Mouse (Mus musculus): ENCODE results near the gene B4galnt3. TPM values are rescaled to one million over a fixed set of nuclear protein-coding genes. Genes with fewer than 3 reads are reported as not detected.
A peak's percentile ranks its signal among the peaks of the same experiment; 100 is the strongest.

Gene B4galnt3
- polyA plus RNA-seq, 1 experiment from 2014 or later, result 0.74 TPM

DNA sequence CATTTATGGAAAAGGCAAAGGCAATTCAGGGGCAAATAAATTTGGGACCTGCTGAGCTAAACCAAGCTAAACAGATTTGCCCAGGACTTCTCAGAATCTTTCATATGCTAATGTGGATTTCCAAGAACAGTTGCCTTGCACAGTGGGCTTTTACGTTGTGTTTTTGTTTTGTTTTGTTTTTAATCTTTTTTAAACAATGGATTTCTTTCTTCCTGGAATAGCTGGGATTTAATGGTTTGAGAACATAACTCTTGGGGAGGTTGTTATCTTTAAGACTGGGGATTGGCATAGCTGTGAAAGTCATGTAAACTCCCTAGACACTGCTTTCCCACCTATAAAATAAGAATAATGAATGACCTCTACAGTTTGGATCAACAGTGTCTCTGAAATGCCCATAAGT lies 63.9 kb downstream of the B4galnt3 start:
- DNase-seq (ENCODE audit: low spot score) (no peak), ATAC-seq (ENCODE audit: low FRiP score, low TSS enrichment) (no peak)
- no peak overlapping the region for H3K9ac ChIP-seq (ENCODE audit: low read length)
- no peak overlapping the region for H3K4me2 ChIP-seq (replicated peaks; ENCODE audit: low read depth)
- 48% methylated on average over 1 of the region's 1 CpGs for WGBS
- H3K4me1 ChIP-seq (replicated peaks; ENCODE audit: control insufficient read depth, insufficient read depth), result no peaks in the 10 kb centered on the region
- H3K9me3 ChIP-seq (ENCODE audit: control insufficient read depth, low read length), result no peaks in the 10 kb centered on the region
- H3K27ac ChIP-seq (replicated peaks), result no peak overlapping the region
- H3K36me3 ChIP-seq (ENCODE audit: control insufficient read depth, insufficient read depth, low read length), result no peaks in the 10 kb centered on the region
- no peak overlapping the region for H3K4me3 ChIP-seq (ENCODE audit: low read depth, low read length)
- no peaks in the 10 kb centered on the region for H3K27me3 ChIP-seq (ENCODE audit: control insufficient read depth, insufficient read depth, low read length)
- no peak for TF ChIP-seq EP300 (optimal IDR thresholded peaks at IDR 0.05)
- TF ChIP-seq CTCF (IDR thresholded peaks at IDR 0.05; ENCODE audit: low read depth), result no peak

- 83% methylated on average over 7 of the region's 7 CpGs for WGBS
- H3K9me3 ChIP-seq (ENCODE audit: control insufficient read depth, low read length), result no peaks in the 10 kb centered on the region
- H3K4me3 ChIP-seq (ENCODE audit: low read depth, low read length), result no peak overlapping the region
- TF ChIP-seq EP300 (optimal IDR thresholded peaks at IDR 0.05) (no peak), CTCF (IDR thresholded peaks at IDR 0.05; ENCODE audit: low read depth) (no peak)
- no peaks in the 10 kb centered on the region for H3K4me1 ChIP-seq (replicated peaks; ENCODE audit: control insufficient read depth, insufficient read depth)
- no peak overlapping the region for H3K9ac ChIP-seq (ENCODE audit: low read length)
- ATAC-seq (ENCODE audit: low FRiP score, low TSS enrichment) (no peak), DNase-seq (ENCODE audit: low spot score) (no peak)
- H3K36me3 ChIP-seq (ENCODE audit: control insufficient read depth, insufficient read depth, low read length), result no peaks in the 10 kb centered on the region
- H3K4me2 ChIP-seq (replicated peaks; ENCODE audit: low read depth), result no peak overlapping the region
- H3K27me3 ChIP-seq (ENCODE audit: control insufficient read depth, insufficient read depth, low read length), result no peaks in the 10 kb centered on the region
- no peak overlapping the region for H3K27ac ChIP-seq (replicated peaks)
Observed at GRCm38 (mm10) chr6:120229806-120230205, 64.6 kb downstream of the B4galnt3 start.

DNA sequence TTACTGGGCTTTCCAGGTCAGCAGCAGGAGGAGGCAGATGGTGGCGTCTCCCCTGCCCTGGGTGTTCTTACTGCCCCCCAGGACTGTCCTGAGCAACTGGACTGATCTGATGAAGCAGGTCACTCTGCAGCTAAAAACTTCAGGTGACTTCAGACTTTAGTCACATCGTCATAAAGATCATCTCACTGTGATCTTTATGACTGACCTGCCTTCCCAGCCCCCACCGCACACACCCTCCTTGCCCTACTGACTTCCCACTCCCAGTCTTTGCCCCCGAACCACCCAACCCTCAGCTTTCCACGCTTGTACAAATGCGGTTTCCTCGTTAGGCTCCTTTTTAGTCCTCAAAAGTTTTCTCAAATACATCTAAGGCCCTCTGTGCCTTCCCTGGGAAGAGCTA lies 67.3 kb downstream of the B4galnt3 start:
- TF ChIP-seq CTCF (IDR thresholded peaks at IDR 0.05; ENCODE audit: low read depth) (no peak), EP300 (optimal IDR thresholded peaks at IDR 0.05) (no peak)
- no peak overlapping the region for H3K4me2 ChIP-seq (replicated peaks; ENCODE audit: low read depth)
- no peak overlapping the region for H3K4me3 ChIP-seq (ENCODE audit: low read depth, low read length)
- 83% methylated on average over 7 of the region's 7 CpGs for WGBS
- no peaks in the 10 kb centered on the region for H3K9me3 ChIP-seq (ENCODE audit: control insufficient read depth, low read length)
- ATAC-seq (ENCODE audit: low FRiP score, low TSS enrichment) (no peak), DNase-seq (ENCODE audit: low spot score) (no peak)
- H3K27ac ChIP-seq (replicated peaks), result no peak overlapping the region
- no peaks in the 10 kb centered on the region for H3K4me1 ChIP-seq (replicated peaks; ENCODE audit: control insufficient read depth, insufficient read depth)
- no peaks in the 10 kb centered on the region for H3K27me3 ChIP-seq (ENCODE audit: control insufficient read depth, insufficient read depth, low read length)
- H3K9ac ChIP-seq (ENCODE audit: low read length), result no peak overlapping the region
- H3K36me3 ChIP-seq (ENCODE audit: control insufficient read depth, insufficient read depth, low read length), result no peaks in the 10 kb centered on the region

DNA sequence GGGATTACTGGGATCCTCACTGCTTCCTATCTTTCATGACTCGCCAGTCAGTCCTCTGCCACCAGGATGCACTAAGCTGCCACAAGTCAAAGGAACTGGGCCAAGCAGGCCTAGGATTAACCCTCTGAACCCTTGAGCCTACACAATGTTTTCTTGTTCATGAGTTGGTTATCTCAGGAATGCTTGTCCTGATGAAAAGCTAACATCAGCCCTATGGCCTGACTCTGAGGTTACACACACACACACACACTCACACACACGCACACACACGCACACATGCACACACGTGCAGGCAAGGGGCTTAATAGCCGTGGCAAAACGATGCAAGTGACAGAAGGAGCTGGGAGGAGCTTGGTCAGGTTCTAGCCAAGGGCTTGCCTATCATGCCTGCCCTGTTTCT lies 69.0 kb downstream of the B4galnt3 start:
- no peak overlapping the region for H3K4me3 ChIP-seq (ENCODE audit: low read depth, low read length)
- no peaks in the 10 kb centered on the region for H3K36me3 ChIP-seq (ENCODE audit: control insufficient read depth, insufficient read depth, low read length)
- peak; percentile 27 for DNase-seq (ENCODE audit: low spot score)
- no peaks in the 10 kb centered on the region for H3K4me1 ChIP-seq (replicated peaks; ENCODE audit: control insufficient read depth, insufficient read depth)
- H3K27ac ChIP-seq (replicated peaks), result no peak overlapping the region
- peak; percentile 53; the same call in 1 of the 2 replicates for ATAC-seq (ENCODE audit: low FRiP score, low TSS enrichment)
- no peak overlapping the region for H3K4me2 ChIP-seq (replicated peaks; ENCODE audit: low read depth)
- H3K9me3 ChIP-seq (ENCODE audit: control insufficient read depth, low read length), result no peaks in the 10 kb centered on the region
- no peak overlapping the region for H3K9ac ChIP-seq (ENCODE audit: low read length)
- no peaks in the 10 kb centered on the region for H3K27me3 ChIP-seq (ENCODE audit: control insufficient read depth, insufficient read depth, low read length)
- TF ChIP-seq CTCF (IDR thresholded peaks at IDR 0.05; ENCODE audit: low read depth) (peak; percentile 38), EP300 (optimal IDR thresholded peaks at IDR 0.05) (no peak)
- WGBS, result 51% methylated on average over 6 of the region's 6 CpGs

- peak; percentile 70 for DNase-seq (ENCODE audit: low spot score)
- H3K9ac ChIP-seq (ENCODE audit: low read length), result no peak overlapping the region
- no peak overlapping the region for H3K27ac ChIP-seq (replicated peaks)
- 32% methylated on average over 6 of the region's 6 CpGs for WGBS
- no peaks in the 10 kb centered on the region for H3K27me3 ChIP-seq (ENCODE audit: control insufficient read depth, insufficient read depth, low read length)
- H3K4me1 ChIP-seq (replicated peaks; ENCODE audit: control insufficient read depth, insufficient read depth), result no peaks in the 10 kb centered on the region
- no peak overlapping the region for H3K4me3 ChIP-seq (ENCODE audit: low read depth, low read length)
- no peaks in the 10 kb centered on the region for H3K36me3 ChIP-seq (ENCODE audit: control insufficient read depth, insufficient read depth, low read length)
- peak; percentile 87 for TF ChIP-seq CTCF (IDR thresholded peaks at IDR 0.05; ENCODE audit: low read depth)
- no peak for TF ChIP-seq EP300 (optimal IDR thresholded peaks at IDR 0.05)
- ATAC-seq (ENCODE audit: low FRiP score, low TSS enrichment), result no peak
- no peaks in the 10 kb centered on the region for H3K9me3 ChIP-seq (ENCODE audit: control insufficient read depth, low read length)
- H3K4me2 ChIP-seq (replicated peaks; ENCODE audit: low read depth), result no peak overlapping the region
Observed at GRCm38 (mm10) chr6:120222669-120223068, 71.7 kb downstream of the B4galnt3 start.

DNA sequence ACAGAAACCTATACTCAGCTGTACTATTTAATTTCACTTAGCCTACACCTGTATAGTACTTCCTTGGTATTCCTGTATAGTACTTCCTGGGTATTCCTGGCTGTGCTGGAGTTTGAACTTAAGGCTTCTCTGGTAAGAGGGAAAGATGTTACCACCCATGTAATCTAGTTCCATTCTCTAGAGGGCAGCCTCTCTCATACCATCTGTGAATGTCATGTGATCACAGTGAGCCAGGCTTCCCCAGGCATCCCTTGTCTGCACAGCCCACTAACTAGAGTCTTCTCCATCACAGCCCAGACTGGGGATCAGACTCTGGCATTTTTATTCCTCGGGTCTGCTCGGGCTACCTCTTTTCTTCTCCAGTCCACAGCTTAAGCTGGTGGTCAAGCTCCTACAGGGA lies 75.1 kb downstream of the B4galnt3 start:
- Histone ChIP-seq H3K27me3 (ENCODE audit: control insufficient read depth, insufficient read depth, low read length) (no peaks in the 10 kb centered on the region), H3K4me3 (ENCODE audit: low read depth, low read length) (no peak overlapping the region), H3K9ac (ENCODE audit: low read length) (no peak overlapping the region), H3K4me1 (replicated peaks; ENCODE audit: control insufficient read depth, insufficient read depth) (no peaks in the 10 kb centered on the region), H3K27ac (replicated peaks) (no peak overlapping the region), H3K4me2 (replicated peaks; ENCODE audit: low read depth) (no peak overlapping the region), H3K36me3 (ENCODE audit: control insufficient read depth, insufficient read depth, low read length) (no peaks in the 10 kb centered on the region), H3K9me3 (ENCODE audit: control insufficient read depth, low read length) (no peaks in the 10 kb centered on the region)
- DNase-seq (ENCODE audit: low spot score) (no peak), ATAC-seq (ENCODE audit: low FRiP score, low TSS enrichment) (no peak)
- TF ChIP-seq EP300 (optimal IDR thresholded peaks at IDR 0.05) (no peak), CTCF (IDR thresholded peaks at IDR 0.05; ENCODE audit: low read depth) (peak; percentile 38; the same call in 1 of the 2 replicates)
- 77% methylated on average over 2 of the region's 2 CpGs for WGBS
